Mouse (Mus musculus) forebrain, embryonic 12.5 days (tissue): ENCODE data around the gene Cdkn1c. TPM values are rescaled to one million over a fixed set of nuclear protein-coding genes. Genes with fewer than 3 reads are reported as not detected.

ENCODE experiments used
- ATAC-seq: fragments of 200-750 bp; cut with Nextera tagmentation; 2 replicates; pipeline ENCODE4 v1.8.0; 2017; ENCODE audit warnings: moderate TSS enrichment; ENCODE audit not compliant: low FRiP score
- H3K27ac ChIP-seq: fragments of 300-500 bp; sonication (generic); 2 replicates; pipeline ENCODE4 v1.5.1; 2016; ENCODE audit warnings: mild to moderate bottlenecking
- H3K27me3 ChIP-seq: fragments of 300-500 bp; sonication (generic); 2 replicates; pipeline ENCODE4 v1.6.1; 2016; ENCODE audit warnings: mild to moderate bottlenecking
- H3K36me3 ChIP-seq: fragments of 300-500 bp; sonication (generic); replicated peaks from 2 replicates; pipeline ENCODE4 v1.6.1; 2016; ENCODE audit warnings: mild to moderate bottlenecking
- H3K4me1 ChIP-seq: fragments of 300-500 bp; sonication (generic); 2 replicates; pipeline ENCODE4 v1.6.1; 2016
- H3K4me2 ChIP-seq: fragments of 300-500 bp; sonication (generic); 2 replicates; pipeline ENCODE4 v1.6.1; 2016; ENCODE audit warnings: mild to moderate bottlenecking, moderate library complexity
- H3K4me3 ChIP-seq: fragments of 300-500 bp; sonication (generic); replicated peaks from 2 replicates; pipeline ENCODE4 v1.5.1; 2016; ENCODE audit warnings: mild to moderate bottlenecking
- H3K9ac ChIP-seq: fragments of 300-500 bp; sonication (generic); 2 replicates; pipeline ENCODE4 v1.6.1; 2016; ENCODE audit warnings: mild to moderate bottlenecking
- H3K9me3 ChIP-seq: fragments of 300-500 bp; sonication (generic); 2 replicates; pipeline ENCODE4 v1.6.1; 2016
- WGBS: fragments of 180-500 bp; shearing (Covaris S2); methylation state at CpG from one replicate; pipeline ENCODE4 v1.1.7; 2016; 5-methylcytosine and 5-hydroxymethylcytosine counted together
- polyA plus RNA-seq: library from polyadenylated mRNA; unstranded; fragments of >200 nt; fragmentation: Nextera tagmentation; extraction: Ambion mirVana; gene quantifications from 2 replicates; pipeline ENCODE4 v1.2.1, GENCODE M21; 2016

The Cdkn1c gene
- polyA plus RNA-seq, 1 experiment from 2014 or later, result 351 TPM

GRCm38 (mm10) chr7:143444955-143445648 lies 15.7 kb downstream of the Cdkn1c start:
- peak overlapping the region; percentile 58 for H3K9ac ChIP-seq
- peak overlapping the region; percentile 36 for H3K4me3 ChIP-seq
- H3K27me3 ChIP-seq, result peaks cover 92% of the 10 kb centered on the region
- peak overlapping the region; percentile 58 for H3K4me2 ChIP-seq
- peak overlapping the region; percentile 88 for H3K27ac ChIP-seq
- peaks cover 46% of the 10 kb centered on the region for H3K4me1 ChIP-seq
- no peaks in the 10 kb centered on the region for H3K9me3 ChIP-seq
- no peaks in the 10 kb centered on the region for H3K36me3 ChIP-seq
- under 1% methylated on average over 55 of the region's 55 CpGs for WGBS
- ATAC-seq, result peak; percentile 66

DNA sequence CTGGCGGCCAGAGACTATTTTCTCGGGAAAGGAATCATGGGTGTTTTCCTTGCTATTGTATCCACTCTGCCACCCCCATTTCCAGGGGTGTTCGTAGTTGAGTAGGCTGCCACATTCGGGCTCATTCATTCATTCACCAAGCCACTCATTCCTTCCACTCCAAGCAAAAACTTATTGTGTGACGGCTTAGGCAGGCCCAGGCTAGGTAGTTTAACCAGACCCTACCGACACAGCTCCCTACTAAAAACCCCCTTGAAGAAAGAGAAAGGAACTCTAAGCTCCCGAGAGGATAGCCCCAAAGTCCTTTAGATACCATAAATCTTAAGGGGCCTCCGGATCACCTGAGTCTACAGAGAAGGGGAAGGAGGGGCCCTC lies 16.3 kb downstream of the Cdkn1c start:
- Histone ChIP-seq H3K4me2 (peak overlapping the region; percentile 58), H3K4me1 (peaks cover 46% of the 10 kb centered on the region), H3K36me3 (no peaks in the 10 kb centered on the region), H3K27ac (peak overlapping the region; percentile 88), H3K9me3 (no peaks in the 10 kb centered on the region), H3K27me3 (peaks cover 95% of the 10 kb centered on the region), H3K4me3 (peak overlapping the region; percentile 36; the same call in 1 of the 2 replicates), H3K9ac (no peak overlapping the region)
- WGBS, result 13% methylated on average over 8 of the region's 8 CpGs
- no peak; the same call in 1 of the 2 replicates for ATAC-seq

GRCm38 (mm10) chr7:143438965-143439364 lies 21.9 kb downstream of the Cdkn1c start:
- H3K4me3 ChIP-seq, result no peak overlapping the region
- ATAC-seq, result no peak
- H3K4me1 ChIP-seq, result peaks cover 46% of the 10 kb centered on the region
- peaks cover 93% of the 10 kb centered on the region for H3K27me3 ChIP-seq
- no peak overlapping the region for H3K27ac ChIP-seq
- no peaks in the 10 kb centered on the region for H3K36me3 ChIP-seq
- no peak overlapping the region for H3K4me2 ChIP-seq
- no peaks in the 10 kb centered on the region for H3K9me3 ChIP-seq
- H3K9ac ChIP-seq, result no peak overlapping the region
- WGBS, result 76% methylated on average over 1 of the region's 1 CpGs

DNA sequence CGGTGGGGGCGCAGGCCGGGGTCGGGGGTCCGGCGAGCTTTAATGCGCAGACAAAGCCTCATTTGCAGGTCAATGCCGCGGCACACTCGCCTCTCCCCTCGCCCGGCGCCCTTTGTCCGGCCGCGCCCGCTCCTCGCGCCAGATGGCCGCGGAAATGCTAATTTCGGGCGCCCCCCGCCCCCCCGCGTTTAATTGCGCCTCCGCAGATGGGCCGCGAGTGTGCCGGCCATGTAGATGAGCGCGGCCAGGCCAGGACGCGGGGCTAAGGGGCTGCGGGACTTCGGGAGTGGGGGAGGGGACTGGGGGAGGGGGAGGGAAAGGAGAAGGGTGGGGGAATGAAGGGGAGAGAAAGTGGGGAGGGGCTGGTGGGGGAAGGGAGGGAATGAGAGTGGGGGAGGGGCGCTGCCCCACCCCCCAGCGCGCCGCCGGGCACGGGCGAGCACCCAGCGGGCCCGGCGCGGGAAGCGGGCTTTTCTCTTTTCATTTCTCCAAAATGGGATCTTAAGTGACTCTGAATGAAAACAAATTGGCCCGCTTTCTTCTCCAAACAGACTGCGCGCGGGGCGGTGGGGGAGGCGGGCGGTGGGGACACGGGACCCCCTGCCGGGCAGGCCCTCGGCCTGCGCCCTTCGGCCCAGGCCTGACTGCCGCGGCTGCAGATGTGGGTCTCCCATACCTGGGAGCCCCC lies 22.8 kb downstream of the Cdkn1c start:
- Histone ChIP-seq H3K9ac (peak overlapping the region; percentile 65), H3K4me3 (peak overlapping the region; percentile 44), H3K27ac (peak overlapping the region; percentile 25), H3K9me3 (no peaks in the 10 kb centered on the region), H3K27me3 (peaks cover 93% of the 10 kb centered on the region), H3K36me3 (no peaks in the 10 kb centered on the region), H3K4me1 (peaks cover 44% of the 10 kb centered on the region), H3K4me2 (peak overlapping the region; percentile 77)
- under 1% methylated on average over 46 of the region's 63 CpGs for WGBS
- peak; percentile 80 for ATAC-seq

DNA sequence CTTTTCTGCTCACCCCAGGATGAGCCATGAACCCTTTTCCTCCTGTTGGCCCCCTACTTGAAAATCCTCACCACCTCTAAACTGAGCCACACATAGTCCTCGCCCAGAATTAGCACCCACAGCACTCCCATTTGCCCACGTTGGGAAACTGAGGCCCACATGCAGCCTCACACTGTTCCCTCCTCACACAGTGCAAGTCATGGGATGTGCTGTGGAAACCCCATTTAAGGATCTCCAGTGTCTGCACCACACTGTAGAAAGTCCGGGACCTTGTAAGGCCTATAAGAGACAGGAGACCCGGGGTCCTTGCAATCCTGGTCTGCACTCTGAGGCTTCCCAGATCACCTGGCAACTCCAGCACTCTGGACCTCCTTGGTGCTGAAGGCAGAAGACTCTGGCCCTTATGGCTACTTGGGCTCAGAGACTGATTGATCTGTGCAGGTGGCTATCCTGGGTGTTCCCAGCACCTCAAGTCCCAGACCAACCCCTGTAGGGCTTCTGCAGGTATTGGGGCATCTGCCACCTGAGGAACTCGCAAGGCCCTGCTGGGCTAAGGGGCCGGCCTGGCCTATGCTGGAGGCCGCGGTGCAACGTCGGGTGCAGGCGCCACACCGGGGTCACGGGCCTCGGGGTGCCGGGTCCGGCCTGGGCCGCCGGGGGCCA lies 23.5 kb downstream of the Cdkn1c start:
- Histone ChIP-seq H3K36me3 (no peaks in the 10 kb centered on the region), H3K4me2 (peak overlapping the region; percentile 77), H3K4me3 (peak overlapping the region; percentile 44), H3K4me1 (peaks cover 39% of the 10 kb centered on the region), H3K9ac (peak overlapping the region; percentile 65), H3K27ac (peak overlapping the region; percentile 25), H3K9me3 (no peaks in the 10 kb centered on the region), H3K27me3 (peaks cover 93% of the 10 kb centered on the region)
- peak; percentile 47 for ATAC-seq
- 15% methylated on average over 18 of the region's 18 CpGs for WGBS

- no peak overlapping the region for H3K4me2 ChIP-seq
- no peak overlapping the region for H3K9ac ChIP-seq
- no peak overlapping the region for H3K27ac ChIP-seq
- ATAC-seq, result no peak
- 74% methylated on average over 7 of the region's 7 CpGs for WGBS
- peaks cover 39% of the 10 kb centered on the region for H3K4me1 ChIP-seq
- no peak overlapping the region for H3K4me3 ChIP-seq
- H3K9me3 ChIP-seq, result no peaks in the 10 kb centered on the region
- H3K27me3 ChIP-seq, result peaks cover 90% of the 10 kb centered on the region
- no peaks in the 10 kb centered on the region for H3K36me3 ChIP-seq
These were observed 27.5 kb downstream of the Cdkn1c start for GRCm38 (mm10) chr7:143433331-143433730.

- no peaks in the 10 kb centered on the region for H3K36me3 ChIP-seq
- H3K27me3 ChIP-seq, result peaks cover 91% of the 10 kb centered on the region
- H3K9ac ChIP-seq, result no peak overlapping the region
- 85% methylated on average over 1 of the region's 1 CpGs for WGBS
- H3K9me3 ChIP-seq, result no peaks in the 10 kb centered on the region
- no peak overlapping the region for H3K4me3 ChIP-seq
- peaks cover 39% of the 10 kb centered on the region for H3K4me1 ChIP-seq
- no peak overlapping the region for H3K4me2 ChIP-seq
- ATAC-seq, result no peak
- no peak overlapping the region for H3K27ac ChIP-seq
These were observed 28.2 kb downstream of the Cdkn1c start for GRCm38 (mm10) chr7:143432631-143433030.

DNA sequence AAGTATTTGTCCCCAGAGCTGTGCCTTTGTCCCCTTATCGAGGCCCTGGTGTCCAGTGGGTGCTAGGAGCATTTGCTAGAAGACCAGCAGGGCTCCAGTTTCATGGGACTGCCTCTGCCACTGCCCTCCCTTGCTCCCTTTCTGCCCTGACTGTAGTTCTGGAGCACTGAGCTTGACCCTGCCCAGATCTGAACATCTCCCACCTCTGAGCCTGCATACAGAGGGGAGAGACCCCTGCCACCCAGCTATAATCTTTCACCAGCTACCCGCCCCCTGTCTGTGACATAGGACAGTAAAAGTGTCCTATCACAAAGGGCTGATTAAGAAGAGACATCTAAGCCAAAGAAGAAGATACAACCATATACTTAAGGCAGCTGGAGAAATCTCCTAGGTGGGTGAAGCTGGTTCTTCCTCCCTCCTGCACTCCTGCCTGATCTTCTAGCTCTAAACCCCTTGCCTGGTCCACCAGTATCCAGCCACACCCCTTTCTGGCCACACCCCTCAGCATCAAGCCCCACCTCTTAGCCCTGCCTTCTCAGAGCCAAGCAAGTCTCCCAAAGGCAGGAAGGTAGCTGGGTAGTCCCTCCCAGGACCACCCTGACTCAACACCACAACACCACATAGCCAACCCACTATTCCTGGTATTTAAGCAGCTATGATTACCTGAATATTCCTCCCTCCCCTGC lies 31.9 kb downstream of the Cdkn1c start:
- Histone ChIP-seq H3K4me1 (peaks cover 29% of the 10 kb centered on the region), H3K27ac (peak overlapping the region; percentile 62; the same call in 1 of the 2 replicates), H3K27me3 (peaks cover 91% of the 10 kb centered on the region), H3K4me3 (no peak overlapping the region), H3K4me2 (peak overlapping the region; percentile 24), H3K9ac (no peak overlapping the region), H3K36me3 (no peaks in the 10 kb centered on the region), H3K9me3 (no peaks in the 10 kb centered on the region)
- 32% methylated on average over 2 of the region's 2 CpGs for WGBS
- ATAC-seq, result peak; percentile 52

DNA sequence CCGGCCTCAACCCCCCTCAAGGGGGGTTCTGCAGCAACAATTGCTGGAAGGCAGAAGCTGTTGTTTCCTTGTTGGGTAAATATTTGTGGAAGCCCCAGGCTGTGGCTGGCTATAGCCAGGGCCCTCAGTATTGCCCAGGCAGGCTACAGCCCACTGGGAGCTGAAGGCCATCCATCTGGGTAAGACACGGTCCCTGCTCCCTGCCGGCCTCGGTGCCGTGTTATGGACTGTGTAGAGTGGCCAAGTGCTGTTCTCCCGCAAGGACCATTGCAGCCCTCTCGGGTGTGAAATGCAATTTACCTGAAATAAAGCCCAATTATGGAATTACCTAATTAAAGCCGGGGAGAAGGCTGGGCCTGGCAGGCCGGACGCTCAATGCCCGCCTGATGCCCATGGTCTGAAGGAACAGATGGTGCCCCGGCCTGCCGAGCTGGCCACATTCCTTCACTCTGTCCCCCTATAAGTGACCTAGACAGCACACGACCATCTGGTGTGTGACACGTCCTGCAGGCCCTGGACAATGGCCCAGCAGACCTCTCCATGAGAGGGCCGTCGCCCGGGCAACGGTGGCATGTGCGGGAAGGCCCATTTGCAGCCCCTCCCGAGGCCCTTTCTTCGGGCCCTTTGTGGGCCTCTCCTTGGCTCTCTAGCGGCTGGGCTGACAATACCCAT lies 32.6 kb downstream of the Cdkn1c start:
- H3K9ac ChIP-seq, result no peak overlapping the region
- WGBS, result 11% methylated on average over 23 of the region's 23 CpGs

GRCm38 (mm10) chr7:143419585-143420160 lies 41.2 kb downstream of the Cdkn1c start:
- Histone ChIP-seq H3K27ac (no peak overlapping the region), H3K4me2 (no peak overlapping the region), H3K4me3 (no peak overlapping the region), H3K9me3 (no peaks in the 10 kb centered on the region), H3K9ac (no peak overlapping the region), H3K4me1 (peaks cover 11% of the 10 kb centered on the region; the same call in 1 of the 2 replicates), H3K36me3 (no peaks in the 10 kb centered on the region), H3K27me3 (peaks cover 75% of the 10 kb centered on the region)
- WGBS, result 81% methylated on average over 4 of the region's 4 CpGs
- ATAC-seq, result no peak

More for the DNA sequence above, 32.6 kb downstream of the Cdkn1c start:
- Histone ChIP-seq H3K4me3 (no peak overlapping the region), H3K4me2 (peak overlapping the region; percentile 24), H3K4me1 (peaks cover 23% of the 10 kb centered on the region), H3K27ac (peak overlapping the region; percentile 62), H3K27me3 (peaks cover 91% of the 10 kb centered on the region), H3K9me3 (no peaks in the 10 kb centered on the region), H3K36me3 (no peaks in the 10 kb centered on the region)
- ATAC-seq, result peak; percentile 86

GRCm38 (mm10) chr7:143417875-143418274 lies 43.0 kb downstream of the Cdkn1c start:
- Histone ChIP-seq H3K4me1 (peaks cover 11% of the 10 kb centered on the region; the same call in 1 of the 2 replicates), H3K27ac (no peak overlapping the region), H3K4me2 (no peak overlapping the region), H3K4me3 (no peak overlapping the region), H3K27me3 (peaks cover 70% of the 10 kb centered on the region), H3K9me3 (no peaks in the 10 kb centered on the region), H3K9ac (no peak overlapping the region), H3K36me3 (no peaks in the 10 kb centered on the region)
- no peak for ATAC-seq
- 75% methylated on average over 5 of the region's 5 CpGs for WGBS
